Mouse (Mus musculus) neural tube, embryonic 11.5 days (tissue): ENCODE results near the gene Abhd2. TPM values are rescaled to one million over a fixed set of nuclear protein-coding genes. Genes with fewer than 3 reads are reported as not detected.

Source experiments
- ATAC-seq: fragments of 200-750 bp; cut with Nextera tagmentation; 2 replicates; pipeline ENCODE4 v1.8.0; 2017; ENCODE audit warnings: moderate number of reproducible peaks, mild to moderate bottlenecking, moderate TSS enrichment, moderate library complexity; ENCODE audit not compliant: insufficient read depth, low FRiP score, low TSS enrichment
- DNase-seq: peaks from one replicate; pipeline ENCODE4 v3.0.0-alpha.2; 2015; ENCODE audit warnings: low spot score
- H3K27ac ChIP-seq: fragments of 300-500 bp; sonication (generic); 2 replicates; pipeline ENCODE4 v1.5.1; 2014; ENCODE audit warnings: low read depth, mild to moderate bottlenecking, low read length
- H3K27me3 ChIP-seq: fragments of 300-500 bp; sonication (generic); 2 replicates; pipeline ENCODE4 v1.6.1; 2014; ENCODE audit warnings: mild to moderate bottlenecking, low read length, mixed read lengths; ENCODE audit not compliant: control insufficient read depth, insufficient read depth
- H3K36me3 ChIP-seq: fragments of 300-500 bp; sonication (generic); 2 replicates; pipeline ENCODE4 v1.6.1; 2014; ENCODE audit warnings: mild to moderate bottlenecking, low read length, moderate library complexity, mixed read lengths; ENCODE audit not compliant: control insufficient read depth, insufficient read depth
- H3K4me1 ChIP-seq: fragments of 300-500 bp; sonication (generic); 2 replicates; pipeline ENCODE4 v1.6.1; 2014; ENCODE audit warnings: low read length, mixed read lengths; ENCODE audit not compliant: control insufficient read depth, insufficient read depth
- H3K4me2 ChIP-seq: fragments of 300-500 bp; sonication (generic); 2 replicates; pipeline ENCODE4 v1.6.1; 2014; ENCODE audit warnings: low read depth, mild to moderate bottlenecking, moderate library complexity
- H3K4me3 ChIP-seq: fragments of 300-500 bp; sonication (generic); 2 replicates; pipeline ENCODE4 v1.5.1; 2014; ENCODE audit warnings: low read depth, low read length
- H3K9ac ChIP-seq: fragments of 300-500 bp; sonication (generic); 2 replicates; pipeline ENCODE4 v1.6.1; 2014; ENCODE audit warnings: mild to moderate bottlenecking, low read length
- H3K9me3 ChIP-seq: fragments of 300-500 bp; sonication (generic); 2 replicates; pipeline ENCODE4 v1.6.1; 2016; ENCODE audit warnings: low read length; ENCODE audit not compliant: control insufficient read depth
- WGBS: fragments of 180-500 bp; shearing (Covaris S2); extraction: QIAGEN DNeasy Blood & Tissue Kit; methylation state at CpG from one replicate; pipeline ENCODE4 v1.1.7; 2014; 5-methylcytosine and 5-hydroxymethylcytosine counted together
- polyA plus RNA-seq: library from polyadenylated mRNA; unstranded; fragments of >200 nt; fragmentation: Nextera tagmentation; extraction: Ambion mirVana; gene quantifications from 2 replicates; pipeline ENCODE4 v1.2.1, GENCODE M21; 2014

The Abhd2 gene
- polyA plus RNA-seq, 1 experiment from 2014 or later = 14.3 TPM

DNA sequence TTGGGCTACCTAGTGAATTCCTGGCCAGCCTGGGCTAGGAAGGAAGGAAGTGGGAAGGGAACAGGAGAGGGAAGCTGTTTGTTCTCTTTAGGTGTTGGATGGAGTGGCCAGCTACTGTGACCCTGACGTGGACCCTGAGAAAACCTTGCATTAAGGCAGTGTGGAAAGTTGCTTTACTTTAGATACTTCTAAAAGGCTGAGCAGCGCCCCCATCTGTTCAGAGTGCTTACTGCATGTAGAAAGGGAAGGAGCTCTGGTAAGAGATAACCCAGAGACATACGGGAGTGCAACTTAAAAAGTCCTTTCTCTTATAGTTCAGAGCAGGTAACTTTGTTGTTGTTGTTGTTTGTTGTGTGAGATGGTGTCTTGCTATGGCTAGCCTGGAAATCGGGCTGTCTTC is 72.9 kb downstream of the Abhd2 start:
- H3K4me2 ChIP-seq = no peak overlapping the region
- H3K4me3 ChIP-seq = no peak overlapping the region
- no peaks in the 10 kb centered on the region for H3K9me3 ChIP-seq
- DNase-seq (peak; percentile 70), ATAC-seq (no peak)
- H3K27me3 ChIP-seq = no peaks in the 10 kb centered on the region
- H3K4me1 ChIP-seq = no peaks in the 10 kb centered on the region
- H3K27ac ChIP-seq = no peak overlapping the region
- peaks cover 5% of the 10 kb centered on the region for H3K36me3 ChIP-seq
- 62% methylated on average over 4 of the region's 4 CpGs for WGBS
- no peak overlapping the region for H3K9ac ChIP-seq

- no peak overlapping the region for H3K9ac ChIP-seq
- WGBS = 81% methylated on average over 8 of the region's 8 CpGs
- no peaks in the 10 kb centered on the region for H3K4me1 ChIP-seq
- no peaks in the 10 kb centered on the region for H3K27me3 ChIP-seq
- no peak overlapping the region for H3K4me3 ChIP-seq
- H3K4me2 ChIP-seq = no peak overlapping the region
- H3K27ac ChIP-seq = no peak overlapping the region
- H3K9me3 ChIP-seq = no peaks in the 10 kb centered on the region
- DNase-seq (no peak), ATAC-seq (no peak)
- H3K36me3 ChIP-seq = peaks cover 5% of the 10 kb centered on the region
Measured at GRCm38 (mm10) chr7:79346555-79347075, 73.6 kb downstream of the Abhd2 start.

DNA sequence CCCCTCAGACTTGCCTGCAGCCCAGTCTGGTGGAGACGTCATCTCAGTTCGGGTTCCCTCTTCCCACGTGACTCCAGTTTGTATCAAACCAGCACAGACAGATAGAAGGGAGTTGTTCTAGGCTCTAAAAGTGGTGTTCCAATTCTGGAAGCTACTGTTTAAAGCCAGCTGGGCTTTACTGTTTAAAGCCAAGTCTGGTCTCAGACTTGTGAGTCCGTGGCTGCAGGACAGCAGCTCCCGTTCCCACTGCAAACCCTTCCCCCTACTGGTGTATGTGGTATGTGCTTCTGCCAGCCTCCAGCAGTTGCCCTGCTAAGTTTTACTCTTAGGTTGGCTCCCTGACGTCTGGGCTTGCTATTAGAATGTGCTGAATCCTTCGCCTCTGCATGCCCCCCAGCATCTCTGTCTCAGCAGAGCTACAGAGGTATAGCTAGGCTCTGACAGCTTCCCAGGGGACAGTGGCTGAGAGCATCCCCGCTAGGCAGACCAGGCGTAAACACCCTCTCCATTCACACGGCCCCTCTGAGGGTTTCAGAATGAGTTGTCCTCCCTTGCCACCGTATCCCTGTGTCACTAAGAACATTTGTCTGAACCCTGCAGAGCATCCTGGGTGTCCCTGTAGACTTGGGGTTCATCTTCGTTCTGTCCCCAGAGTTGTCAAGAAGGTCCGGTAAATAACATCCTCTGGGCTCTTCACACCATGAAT is 74.3 kb downstream of the Abhd2 start:
- no peak overlapping the region for H3K4me2 ChIP-seq
- no peak overlapping the region for H3K4me3 ChIP-seq
- H3K27ac ChIP-seq = no peak overlapping the region
- no peak overlapping the region for H3K9ac ChIP-seq
- DNase-seq (no peak), ATAC-seq (no peak)
- H3K4me1 ChIP-seq = no peaks in the 10 kb centered on the region
- peaks cover 5% of the 10 kb centered on the region for H3K36me3 ChIP-seq
- 82% methylated on average over 13 of the region's 13 CpGs for WGBS
- H3K9me3 ChIP-seq = no peaks in the 10 kb centered on the region
- no peaks in the 10 kb centered on the region for H3K27me3 ChIP-seq

- no peaks in the 10 kb centered on the region for H3K4me1 ChIP-seq
- ATAC-seq (no peak), DNase-seq (no peak)
- H3K9me3 ChIP-seq = no peaks in the 10 kb centered on the region
- WGBS = 96% methylated on average over 8 of the region's 8 CpGs
- H3K27me3 ChIP-seq = no peaks in the 10 kb centered on the region
- H3K9ac ChIP-seq = no peak overlapping the region; the same call in 1 of the 2 replicates
- H3K4me2 ChIP-seq = no peak overlapping the region
- H3K27ac ChIP-seq = no peak overlapping the region
- no peak overlapping the region for H3K4me3 ChIP-seq
- H3K36me3 ChIP-seq = peaks cover 5% of the 10 kb centered on the region
Measured at GRCm38 (mm10) chr7:79348816-79349215, 75.8 kb downstream of the Abhd2 start.

- Histone ChIP-seq H3K4me1 (no peaks in the 10 kb centered on the region), H3K27me3 (no peaks in the 10 kb centered on the region), H3K4me3 (no peak overlapping the region), H3K36me3 (peaks cover 4% of the 10 kb centered on the region), H3K4me2 (no peak overlapping the region), H3K9ac (no peak overlapping the region), H3K9me3 (no peaks in the 10 kb centered on the region), H3K27ac (no peak overlapping the region)
- ATAC-seq (no peak; the same call in 1 of the 2 replicates), DNase-seq (peak; percentile 73)
- 46% methylated on average over 12 of the region's 12 CpGs for WGBS
Measured at GRCm38 (mm10) chr7:79349738-79350386, 76.9 kb downstream of the Abhd2 start.

DNA sequence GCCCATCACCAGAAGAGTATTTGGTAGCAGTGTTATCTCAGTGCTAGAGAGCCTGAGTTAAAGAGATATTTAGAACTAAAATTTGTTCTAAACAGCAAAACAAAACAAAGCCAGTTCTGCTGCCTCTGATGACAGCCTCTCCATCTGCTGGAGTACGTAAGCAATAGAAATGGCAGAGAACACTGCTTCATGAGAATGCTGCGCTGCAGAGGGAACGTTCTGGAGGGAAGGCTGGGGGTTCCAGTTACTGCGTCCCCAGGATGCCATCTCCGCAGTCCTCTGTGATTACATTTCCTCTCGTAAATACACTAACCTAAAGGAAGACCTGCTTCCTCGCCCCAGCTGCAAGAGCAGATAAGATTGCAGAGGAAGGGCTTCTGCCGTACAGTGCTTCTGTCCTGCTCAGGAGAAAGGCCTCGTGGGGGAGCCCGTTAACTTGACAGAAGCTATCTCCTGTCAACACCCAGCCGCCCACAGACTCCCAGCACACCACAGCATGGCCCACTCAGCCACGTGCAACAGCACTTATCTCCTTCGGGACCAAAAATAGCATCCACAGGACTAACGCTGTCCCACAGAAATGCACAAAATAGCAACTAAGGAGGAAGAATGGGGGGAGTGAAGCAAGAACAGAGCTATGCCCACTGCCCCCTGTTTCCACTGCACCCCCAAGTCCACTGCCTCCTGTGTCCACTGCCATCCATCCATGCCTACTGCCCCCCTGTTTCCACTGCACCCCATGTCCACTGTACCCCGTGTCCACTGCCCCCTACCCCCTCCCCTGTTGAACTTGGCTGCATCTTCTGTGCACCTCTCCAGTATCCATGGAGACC is 85.6 kb downstream of the Abhd2 start:
- Histone ChIP-seq H3K4me3 (no peak overlapping the region), H3K27ac (no peak overlapping the region; the same call in 1 of the 2 replicates), H3K4me2 (no peak overlapping the region), H3K4me1 (no peaks in the 10 kb centered on the region), H3K9ac (no peak overlapping the region), H3K27me3 (no peaks in the 10 kb centered on the region), H3K9me3 (no peaks in the 10 kb centered on the region), H3K36me3 (peaks cover 11% of the 10 kb centered on the region)
- ATAC-seq (no peak), DNase-seq (peak; percentile 9)
- WGBS = 77% methylated on average over 15 of the region's 15 CpGs

DNA sequence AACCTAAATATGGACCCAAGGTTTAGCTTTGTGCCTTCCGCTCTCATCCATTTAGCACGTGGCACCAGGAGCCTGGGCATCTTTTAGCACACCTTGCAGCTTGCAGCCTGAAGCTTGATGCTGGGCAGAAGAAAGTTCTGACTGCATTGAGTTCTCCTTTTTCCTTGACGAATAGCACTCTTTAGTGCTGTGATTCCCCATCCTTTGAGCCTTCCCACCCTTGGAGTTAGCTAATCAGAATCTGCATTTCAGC is 86.1 kb downstream of the Abhd2 start:
- Histone ChIP-seq H3K4me1 (no peaks in the 10 kb centered on the region), H3K4me3 (no peak overlapping the region), H3K36me3 (peaks cover 10% of the 10 kb centered on the region), H3K27ac (no peak overlapping the region), H3K27me3 (no peaks in the 10 kb centered on the region), H3K9me3 (no peaks in the 10 kb centered on the region), H3K9ac (no peak overlapping the region), H3K4me2 (no peak overlapping the region)
- ATAC-seq (no peak), DNase-seq (peak; percentile 1)
- WGBS = 94% methylated on average over 3 of the region's 3 CpGs

DNA sequence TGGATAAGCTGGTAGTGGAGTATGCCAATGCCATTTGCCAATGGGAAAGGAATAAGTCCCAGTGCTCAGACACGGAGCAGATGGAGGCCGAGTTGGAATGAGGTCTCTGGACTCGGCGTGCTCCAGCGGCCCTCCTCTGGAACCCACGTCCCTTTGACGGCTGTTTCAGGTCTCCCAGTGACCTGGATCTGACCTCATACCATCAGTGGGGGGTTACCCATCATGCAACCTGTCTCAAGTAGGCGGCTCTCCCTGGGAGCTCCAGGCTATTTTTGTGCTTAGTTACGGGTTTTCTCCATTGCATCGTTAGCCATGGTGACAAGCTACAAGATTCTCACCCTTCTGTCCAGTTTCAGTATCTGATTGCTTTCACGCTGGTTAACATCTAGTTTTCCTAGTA is 87.1 kb downstream of the Abhd2 start:
- H3K9me3 ChIP-seq = no peaks in the 10 kb centered on the region
- no peak overlapping the region for H3K27ac ChIP-seq
- no peak overlapping the region for H3K4me2 ChIP-seq
- 59% methylated on average over 11 of the region's 11 CpGs for whole genome bisulfite sequencing
- no peak overlapping the region for H3K9ac ChIP-seq
- H3K36me3 ChIP-seq = peaks cover 9% of the 10 kb centered on the region
- no peak overlapping the region for H3K4me3 ChIP-seq
- no peak for DNase-seq
- H3K27me3 ChIP-seq = no peaks in the 10 kb centered on the region
- no peaks in the 10 kb centered on the region for H3K4me1 ChIP-seq
- ATAC-seq = no peak
